Mouse (Mus musculus): ENCODE data around the gene Elovl5. TPM values are rescaled to one million over a fixed set of nuclear protein-coding genes. Genes with fewer than 3 reads are reported as not detected.
"Not testable (repeated sequence)": the region's sequence is repeated elsewhere in the genome, so short reads cannot be mapped to it uniquely, and the experiment has no call there.

Elovl5 gene
- polyA plus RNA-seq, 2 experiments = 59.1 to 72.7 TPM

- DNase-seq (ENCODE audit: low spot score) = no peak
- no peak overlapping the region for H3K4me3 ChIP-seq (replicated peaks; ENCODE audit: low read length)
- TF ChIP-seq POLR2A (IDR thresholded peaks at IDR 0.05; ENCODE audit: borderline replicate concordance, extremely low read depth, insufficient read depth, insufficient read length) = no peak
- H3K27ac ChIP-seq (replicated peaks; ENCODE audit: low read depth, low read length) = no peak overlapping the region
- no peaks in the 10 kb centered on the region for H3K9me3 ChIP-seq (ENCODE audit: control insufficient read depth, low read length)
- H3K9ac ChIP-seq (ENCODE audit: low read depth, low read length, severe bottlenecking) = no peak overlapping the region
- ATAC-seq (ENCODE audit: low FRiP score, low read depth) = no peak
- no peaks in the 10 kb centered on the region for H3K27me3 ChIP-seq (ENCODE audit: control insufficient read depth, insufficient read depth, low read length)
- WGBS = 67% methylated on average over 8 of the region's 8 CpGs
- H3K36me3 ChIP-seq (ENCODE audit: control insufficient read depth, insufficient read depth, low read length) = peaks cover 5% of the 10 kb centered on the region
- H3K4me1 ChIP-seq (ENCODE audit: control insufficient read depth, insufficient read depth, low read length) = no peaks in the 10 kb centered on the region
- no peak overlapping the region for H3K4me2 ChIP-seq (replicated peaks; ENCODE audit: low read depth, low read length, severe bottlenecking)
Observed at GRCm38 (mm10) chr9:77989626-77990025, 72.5 kb downstream of the Elovl5 start.

- no peaks in the 10 kb centered on the region for H3K27me3 ChIP-seq (ENCODE audit: control insufficient read depth, insufficient read depth, low read length)
- no peak for ATAC-seq (ENCODE audit: low FRiP score, low read depth)
- WGBS = 72% methylated on average over 8 of the region's 8 CpGs
Observed at GRCm38 (mm10) chr9:77990278-77990677, 73.1 kb downstream of the Elovl5 start.

GRCm38 (mm10) chr9:77991650-77992049 lies 74.5 kb downstream of the Elovl5 start:
- no peaks in the 10 kb centered on the region for H3K36me3 ChIP-seq (ENCODE audit: control insufficient read depth, insufficient read depth, low read length)
- H3K4me2 ChIP-seq (replicated peaks; ENCODE audit: low read depth, low read length, severe bottlenecking) = no peak overlapping the region
- H3K9ac ChIP-seq (ENCODE audit: low read depth, low read length, severe bottlenecking) = no peak overlapping the region
- no peak for DNase-seq (ENCODE audit: low spot score)
- H3K4me3 ChIP-seq (replicated peaks; ENCODE audit: low read length) = no peak overlapping the region
- no peaks in the 10 kb centered on the region for H3K27me3 ChIP-seq (ENCODE audit: control insufficient read depth, insufficient read depth, low read length)
- no peaks in the 10 kb centered on the region for H3K9me3 ChIP-seq (ENCODE audit: control insufficient read depth, low read length)
- ATAC-seq (ENCODE audit: low FRiP score, low read depth) = no peak
- H3K27ac ChIP-seq (replicated peaks; ENCODE audit: low read depth, low read length) = no peak overlapping the region
- no peaks in the 10 kb centered on the region for H3K4me1 ChIP-seq (ENCODE audit: control insufficient read depth, insufficient read depth, low read length)
- WGBS = 86% methylated on average over 4 of the region's 4 CpGs
- no peak for TF ChIP-seq POLR2A (IDR thresholded peaks at IDR 0.05; ENCODE audit: borderline replicate concordance, extremely low read depth, insufficient read depth, insufficient read length)

More at GRCm38 (mm10) chr9:77990278-77990677, 73.1 kb downstream of the Elovl5 start:
- TF ChIP-seq POLR2A (IDR thresholded peaks at IDR 0.05; ENCODE audit: borderline replicate concordance, extremely low read depth, insufficient read depth, insufficient read length) = no peak
- Histone ChIP-seq H3K9me3 (ENCODE audit: control insufficient read depth, low read length) (no peaks in the 10 kb centered on the region), H3K4me2 (replicated peaks; ENCODE audit: low read depth, low read length, severe bottlenecking) (no peak overlapping the region), H3K9ac (ENCODE audit: low read depth, low read length, severe bottlenecking) (no peak overlapping the region), H3K4me1 (ENCODE audit: control insufficient read depth, insufficient read depth, low read length) (no peaks in the 10 kb centered on the region), H3K36me3 (ENCODE audit: control insufficient read depth, insufficient read depth, low read length) (no peaks in the 10 kb centered on the region), H3K27ac (replicated peaks; ENCODE audit: low read depth, low read length) (no peak overlapping the region), H3K4me3 (replicated peaks; ENCODE audit: low read length) (no peak overlapping the region)
- no peak for DNase-seq (ENCODE audit: low spot score)

GRCm38 (mm10) chr9:77992276-77992675 lies 75.1 kb downstream of the Elovl5 start:
- no peaks in the 10 kb centered on the region for H3K9me3 ChIP-seq (ENCODE audit: control insufficient read depth, low read length)
- H3K4me3 ChIP-seq (replicated peaks; ENCODE audit: low read length) = no peak overlapping the region
- no peak overlapping the region for H3K27ac ChIP-seq (replicated peaks; ENCODE audit: low read depth, low read length)
- no peaks in the 10 kb centered on the region for H3K27me3 ChIP-seq (ENCODE audit: control insufficient read depth, insufficient read depth, low read length)
- DNase-seq (ENCODE audit: low spot score) (no peak), ATAC-seq (ENCODE audit: low FRiP score, low read depth) (no peak)
- no peaks in the 10 kb centered on the region for H3K36me3 ChIP-seq (ENCODE audit: control insufficient read depth, insufficient read depth, low read length)
- no peak overlapping the region for H3K9ac ChIP-seq (ENCODE audit: low read depth, low read length, severe bottlenecking)
- H3K4me2 ChIP-seq (replicated peaks; ENCODE audit: low read depth, low read length, severe bottlenecking) = no peak overlapping the region
- H3K4me1 ChIP-seq (ENCODE audit: control insufficient read depth, insufficient read depth, low read length) = no peaks in the 10 kb centered on the region
- no peak for TF ChIP-seq POLR2A (IDR thresholded peaks at IDR 0.05; ENCODE audit: borderline replicate concordance, extremely low read depth, insufficient read depth, insufficient read length)
- whole genome bisulfite sequencing = 90% methylated on average over 6 of the region's 6 CpGs

DNA sequence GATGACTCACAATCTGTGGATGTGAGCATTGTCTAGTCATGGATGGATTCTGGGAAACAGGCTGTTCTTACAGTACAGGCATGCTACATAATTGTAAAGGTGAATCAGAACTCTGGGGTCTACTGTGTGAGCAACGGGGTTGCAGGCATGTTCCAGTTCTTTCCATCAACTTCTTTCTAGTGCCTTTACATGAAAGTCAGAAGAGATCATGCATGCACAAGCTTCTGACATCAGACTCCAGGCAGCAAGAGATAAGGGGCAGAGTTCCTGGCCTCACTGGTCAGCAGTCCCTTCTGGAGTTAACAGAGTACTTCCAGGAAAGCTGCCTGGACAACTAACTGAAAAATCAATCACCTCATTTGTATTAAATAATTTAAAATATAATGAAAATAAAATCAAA lies 75.9 kb downstream of the Elovl5 start:
- no peak overlapping the region for H3K4me3 ChIP-seq (replicated peaks; ENCODE audit: low read length)
- no peak for TF ChIP-seq POLR2A (IDR thresholded peaks at IDR 0.05; ENCODE audit: borderline replicate concordance, extremely low read depth, insufficient read depth, insufficient read length)
- no peak overlapping the region for H3K4me2 ChIP-seq (replicated peaks; ENCODE audit: low read depth, low read length, severe bottlenecking)
- 83% methylated on average over 1 of the region's 1 CpGs for WGBS
- no peak for DNase-seq (ENCODE audit: low spot score)
- H3K27me3 ChIP-seq (ENCODE audit: control insufficient read depth, insufficient read depth, low read length) = no peaks in the 10 kb centered on the region
- no peaks in the 10 kb centered on the region for H3K4me1 ChIP-seq (ENCODE audit: control insufficient read depth, insufficient read depth, low read length)
- no peak overlapping the region for H3K27ac ChIP-seq (replicated peaks; ENCODE audit: low read depth, low read length)
- no peaks in the 10 kb centered on the region for H3K36me3 ChIP-seq (ENCODE audit: control insufficient read depth, insufficient read depth, low read length)
- H3K9me3 ChIP-seq (ENCODE audit: control insufficient read depth, low read length) = no peaks in the 10 kb centered on the region
- no peak overlapping the region for H3K9ac ChIP-seq (ENCODE audit: low read depth, low read length, severe bottlenecking)
- ATAC-seq (ENCODE audit: low FRiP score, low read depth) = no peak

GRCm38 (mm10) chr9:77993538-77994255 lies 76.5 kb downstream of the Elovl5 start:
- not testable (repeated sequence) for H3K4me1 ChIP-seq (ENCODE audit: control insufficient read depth, insufficient read depth, low read length); DNase-seq (ENCODE audit: low spot score); H3K36me3 ChIP-seq (ENCODE audit: control insufficient read depth, insufficient read depth, low read length); H3K27me3 ChIP-seq (ENCODE audit: control insufficient read depth, insufficient read depth, low read length); H3K9me3 ChIP-seq (ENCODE audit: control insufficient read depth, low read length); H3K27ac ChIP-seq (replicated peaks; ENCODE audit: low read depth, low read length); ATAC-seq (ENCODE audit: low FRiP score, low read depth); H3K4me3 ChIP-seq (replicated peaks; ENCODE audit: low read length); H3K9ac ChIP-seq (ENCODE audit: low read depth, low read length, severe bottlenecking); H3K4me2 ChIP-seq (replicated peaks; ENCODE audit: low read depth, low read length, severe bottlenecking)
- WGBS = 87% methylated on average over 2 of the region's 2 CpGs
